Mouse (Mus musculus) midbrain, postnatal 0 days (tissue): Measurements from ENCODE around the gene Dr1. TPM values are rescaled to one million over a fixed set of nuclear protein-coding genes. Genes with fewer than 3 reads are reported as not detected.

ENCODE experiments used
- ATAC-seq: fragments of 200-750 bp; cut with Nextera tagmentation; 2 replicates; pipeline ENCODE4 v1.8.0; 2017; ENCODE audit warnings: moderate number of reproducible peaks, mild to moderate bottlenecking, moderate TSS enrichment, moderate library complexity; ENCODE audit not compliant: low FRiP score
- DNase-seq: peaks from one replicate; pipeline ENCODE4 v3.0.0-alpha.2; 2015; ENCODE audit warnings: low spot score
- H3K27ac ChIP-seq: fragments of 300-500 bp; sonication (generic); 2 replicates; pipeline ENCODE4 v1.5.1; 2014; ENCODE audit warnings: low read depth, mild to moderate bottlenecking, low read length, mixed read lengths
- H3K27me3 ChIP-seq: fragments of 300-500 bp; sonication (generic); 2 replicates; pipeline ENCODE4 v1.6.1; 2014; ENCODE audit warnings: low read length, control low read depth, mixed read lengths; ENCODE audit not compliant: insufficient read depth
- H3K36me3 ChIP-seq: fragments of 300-500 bp; sonication (generic); 2 replicates; pipeline ENCODE4 v1.6.1; 2014; ENCODE audit warnings: low read length, control low read depth, mixed read lengths; ENCODE audit not compliant: insufficient read depth
- H3K4me1 ChIP-seq: fragments of 300-500 bp; sonication (generic); 2 replicates; pipeline ENCODE4 v1.6.1; 2014; ENCODE audit warnings: mild to moderate bottlenecking, control low read depth, antibody characterized with exemption, low read length, mixed read lengths; ENCODE audit not compliant: insufficient read depth
- H3K4me2 ChIP-seq: fragments of 300-500 bp; sonication (generic); 2 replicates; pipeline ENCODE4 v1.6.1; 2014; ENCODE audit warnings: low read depth, mild to moderate bottlenecking, low read length, mixed read lengths; ENCODE audit not compliant: poor library complexity, severe bottlenecking
- H3K4me3 ChIP-seq: fragments of 300-500 bp; sonication (generic); 2 replicates; pipeline ENCODE4 v1.5.1; 2014; ENCODE audit warnings: low read depth, mild to moderate bottlenecking, low read length, moderate library complexity
- H3K9ac ChIP-seq: fragments of 300-500 bp; sonication (generic); replicated peaks from 2 replicates; pipeline ENCODE4 v1.6.1; 2014; ENCODE audit warnings: mild to moderate bottlenecking, low read length, moderate library complexity, mixed read lengths; ENCODE audit not compliant: poor library complexity, severe bottlenecking
- H3K9me3 ChIP-seq: fragments of 300-500 bp; sonication (generic); 2 replicates; pipeline ENCODE4 v1.6.1; 2016; ENCODE audit warnings: low read length, control low read depth
- CTCF ChIP-seq: IDR thresholded peaks from 2 replicates; pipeline ENCODE4 v1.5.1; 2016; ENCODE audit warnings: antibody characterized with exemption, mild to moderate bottlenecking
- WGBS: fragments of 180-500 bp; shearing (Covaris S2); extraction: QIAGEN DNeasy Blood & Tissue Kit; methylation state at CpG from one replicate; pipeline ENCODE4 v1.1.7; 2014; 5-methylcytosine and 5-hydroxymethylcytosine counted together
- polyA plus RNA-seq: library from polyadenylated mRNA; unstranded; fragments of >200 nt; fragmentation: Nextera tagmentation; extraction: Ambion mirVana; gene quantifications from 2 replicates; pipeline ENCODE4 v1.2.1, GENCODE M21; 2015
- total RNA-seq: library from RNA; depleted of rRNA; stranded (reverse); fragments of >200 nt; gene quantifications from 2 replicates; pipeline ENCODE4 v1.2.3, GENCODE M21; 2014; rRNA removed

The Dr1 gene
- total and polyA plus RNA-seq, 2 experiments from 2014 or later: 35.1 to 39.3 TPM

GRCm38 (mm10) chr5:108286957-108287356, 18.3 kb downstream of the Dr1 start:
- 84% methylated on average over 2 of the region's 2 CpGs for WGBS
- ATAC-seq (no peak), DNase-seq (no peak)
- H3K4me1 ChIP-seq: no peaks in the 10 kb centered on the region
- H3K27me3 ChIP-seq: no peaks in the 10 kb centered on the region
- no peak overlapping the region for H3K4me3 ChIP-seq
- no peak overlapping the region for H3K27ac ChIP-seq
- no peak overlapping the region for H3K9ac ChIP-seq
- no peak overlapping the region for H3K4me2 ChIP-seq
- no peaks in the 10 kb centered on the region for H3K9me3 ChIP-seq
- no peak for TF ChIP-seq CTCF
- H3K36me3 ChIP-seq: no peaks in the 10 kb centered on the region

DNA sequence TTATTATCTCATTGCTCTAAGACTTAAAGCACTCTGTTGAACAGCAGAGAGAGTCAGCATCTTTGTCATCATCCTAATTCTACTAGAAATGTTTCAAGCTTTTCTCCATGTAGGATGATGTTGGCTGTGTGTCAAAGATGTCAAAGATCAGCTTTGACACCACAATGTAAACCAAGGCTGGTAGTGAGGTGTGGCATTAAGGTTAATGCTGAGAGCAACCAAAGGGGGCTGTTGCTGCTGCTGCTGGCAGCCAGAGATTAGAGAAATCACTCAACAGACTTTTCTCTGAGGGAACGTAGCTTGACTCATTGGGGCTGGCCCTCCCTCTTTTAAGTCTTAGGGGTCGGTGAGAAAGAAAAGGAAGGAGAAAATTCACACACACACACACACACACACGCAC, 32.9 kb downstream of the Dr1 start:
- DNase-seq (no peak), ATAC-seq (no peak)
- H3K9me3 ChIP-seq: no peaks in the 10 kb centered on the region
- H3K27ac ChIP-seq: no peak overlapping the region
- no peak for TF ChIP-seq CTCF
- no peaks in the 10 kb centered on the region for H3K27me3 ChIP-seq
- 63% methylated on average over 3 of the region's 3 CpGs for WGBS
- H3K36me3 ChIP-seq: no peaks in the 10 kb centered on the region
- no peak overlapping the region for H3K9ac ChIP-seq
- H3K4me2 ChIP-seq: no peak overlapping the region
- no peak overlapping the region for H3K4me3 ChIP-seq
- H3K4me1 ChIP-seq: no peaks in the 10 kb centered on the region

DNA sequence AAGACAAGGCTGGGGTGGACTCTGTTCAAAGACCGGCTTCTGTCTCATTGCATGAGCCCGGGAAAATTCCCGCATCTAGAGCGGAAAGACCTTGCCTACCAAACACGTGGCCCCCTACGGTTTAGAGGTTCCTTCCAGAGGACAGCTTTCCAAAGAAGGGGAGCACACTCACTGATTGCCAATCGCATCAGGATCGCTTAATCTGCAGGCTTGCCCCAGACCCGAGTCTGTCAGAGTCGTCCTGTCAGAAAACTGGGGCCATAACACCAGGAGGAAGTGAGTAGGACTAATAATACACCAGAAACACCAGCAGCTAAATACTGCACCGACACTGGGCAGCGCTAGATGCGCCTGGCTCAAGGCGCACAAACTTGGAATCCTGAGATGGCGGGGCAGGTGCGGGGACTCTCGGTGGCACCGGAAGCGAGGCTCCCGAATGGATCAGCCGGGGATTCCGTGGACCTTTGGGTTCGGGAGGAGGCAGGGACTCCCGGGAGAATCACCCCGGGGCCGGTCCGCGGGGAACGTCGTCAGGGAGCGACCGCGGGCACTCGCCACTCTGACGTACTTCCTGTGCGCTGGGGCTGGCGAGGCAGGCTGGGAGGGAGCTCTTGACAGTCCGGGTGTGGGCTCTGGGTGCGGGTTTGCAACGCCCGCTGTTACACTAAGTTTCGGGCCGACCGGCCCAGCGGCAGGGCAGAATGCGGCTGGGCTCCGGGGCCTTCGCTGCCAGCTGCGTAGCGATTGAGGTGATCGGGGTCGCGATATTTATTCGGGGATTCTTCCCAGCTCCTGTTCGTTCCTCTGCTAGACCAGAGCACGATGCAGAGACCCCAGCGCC, 43.7 kb downstream of the Dr1 start, which contains the start of gene Pigg:
Pigg (plus strand) TSS at position 386 of the 841 bp plus-strand sequence.
- DNase-seq (peak; percentile 92), ATAC-seq (peak; percentile 99)
- Histone ChIP-seq H3K9ac (peak within 1 kb of the TSS; percentile 80), H3K27me3 (no peaks in the 10 kb centered on the region), H3K36me3 (peaks cover 3% of the 10 kb centered on the region; the same call in 1 of the 2 replicates), H3K4me2 (peak within 1 kb of the TSS; percentile 80), H3K4me3 (peak within 1 kb of the TSS; percentile 76), H3K27ac (peak within 1 kb of the TSS; percentile 75), H3K4me1 (0 out of 2 replicates have a peak, but pooled peaks cover 5% of the 10 kb centered on the region), H3K9me3 (no peaks in the 10 kb centered on the region)
- peak; percentile 49 for TF ChIP-seq CTCF
- under 1% methylated on average over 57 of the region's 57 CpGs for WGBS

DNA sequence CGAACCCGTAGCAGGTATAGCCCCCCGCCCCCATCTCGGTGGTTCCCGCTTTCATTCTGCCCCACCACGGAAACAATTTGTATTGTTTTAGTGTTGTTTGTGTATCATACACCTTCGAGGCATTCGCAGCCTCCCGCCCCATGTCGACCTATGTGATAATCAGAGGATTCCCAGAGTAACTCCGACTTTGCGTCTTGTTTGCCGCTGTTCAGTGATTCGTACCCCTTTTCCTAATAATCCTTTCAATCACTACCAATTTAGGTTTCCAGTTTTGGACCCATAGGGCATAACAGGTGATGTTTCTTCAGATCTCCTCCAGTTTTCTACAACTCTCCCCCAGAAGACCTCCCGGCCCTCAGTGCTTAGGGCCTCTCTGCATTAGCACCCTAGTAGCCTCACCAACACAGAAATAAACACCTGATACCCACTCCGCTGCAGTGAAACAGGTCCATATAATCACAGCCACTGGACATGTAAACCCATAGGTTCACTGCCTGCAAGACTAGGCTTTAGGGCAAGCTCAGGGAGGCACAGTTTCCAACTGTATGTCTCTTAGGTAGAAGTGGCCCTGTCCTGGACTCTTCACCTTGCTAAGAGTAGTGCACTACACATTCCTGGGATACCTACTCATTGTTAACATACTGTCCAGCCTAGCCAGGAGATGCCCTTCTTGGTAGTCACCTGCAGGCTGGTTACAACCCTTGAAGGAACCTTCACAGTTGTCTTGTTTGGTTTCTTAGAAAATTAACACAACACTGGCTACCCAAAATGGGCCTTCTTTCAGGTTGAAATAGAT, 44.6 kb downstream of the Dr1 start:
- H3K9me3 ChIP-seq: no peaks in the 10 kb centered on the region
- no peak overlapping the region; the same call in 1 of the 2 replicates for H3K27ac ChIP-seq
- DNase-seq: no peak
- H3K4me3 ChIP-seq: peak overlapping the region; percentile 76
- 0 out of 2 replicates have a peak, but pooled peaks cover 5% of the 10 kb centered on the region for H3K4me1 ChIP-seq
- 7% methylated on average over 16 of the region's 16 CpGs for WGBS
- TF ChIP-seq CTCF: no peak
- no peaks in the 10 kb centered on the region for H3K27me3 ChIP-seq
- H3K36me3 ChIP-seq: peaks cover 9% of the 10 kb centered on the region; the same call in 1 of the 2 replicates
- ATAC-seq: no peak; the same call in 1 of the 2 replicates
- peak overlapping the region; percentile 80 for H3K4me2 ChIP-seq
- H3K9ac ChIP-seq: peak overlapping the region; percentile 80

Other genes with a start within 250 kb of the Dr1 start
- gene Mtf2, start 203.2 kb upstream of the Dr1 start, total RNA-seq: 57.9 and 60.0 TPM in 2 replicates
- 54.7 and 55.0 TPM in 2 replicates for gene Mtf2, start 203.2 kb upstream of the Dr1 start, polyA plus RNA-seq
- 19.6 and 26.4 TPM in 2 replicates for gene Tmed5, start 136.3 kb upstream of the Dr1 start, total RNA-seq
- gene Tmed5, start 136.3 kb upstream of the Dr1 start, polyA plus RNA-seq: 19.6 and 23.4 TPM in 2 replicates
- 0.66 and 1.1 TPM in 2 replicates for gene Ccdc18, start 136.0 kb upstream of the Dr1 start, total RNA-seq
- 1.4 and 2.0 TPM in 2 replicates for gene Ccdc18, start 136.0 kb upstream of the Dr1 start, polyA plus RNA-seq
- 6.5 and 6.8 TPM in 2 replicates for gene Pigg, start 43.7 kb downstream of the Dr1 start, total RNA-seq
- gene Pigg, start 43.7 kb downstream of the Dr1 start, polyA plus RNA-seq: 2.2 and 2.4 TPM in 2 replicates
- gene Gm42517, start 99.0 kb downstream of the Dr1 start, total RNA-seq: 96.8 and 116 TPM in 2 replicates
- gene Gm42517, start 99.0 kb downstream of the Dr1 start, polyA plus RNA-seq: 4.6 and 5.7 TPM in 2 replicates
- not detected in 2 replicates for gene Pde6b, start 119.5 kb downstream of the Dr1 start, total RNA-seq
- gene Pde6b, start 119.5 kb downstream of the Dr1 start, polyA plus RNA-seq: 0.12 TPM in 1 of 2 replicates, not detected in the other
- gene Atp5k, start 165.6 kb downstream of the Dr1 start, total RNA-seq: 82.6 and 90.9 TPM in 2 replicates
- 533 and 539 TPM in 2 replicates for gene Atp5k, start 165.6 kb downstream of the Dr1 start, polyA plus RNA-seq
- 0.09 and 0.22 TPM in 2 replicates for gene Mfsd7a, start 180.0 kb downstream of the Dr1 start, total RNA-seq
- 0.14 TPM in 1 of 2 replicates, not detected in the other for gene Mfsd7a, start 180.0 kb downstream of the Dr1 start, polyA plus RNA-seq
- gene Pcgf3, start 192.3 kb downstream of the Dr1 start, total RNA-seq: 34.9 and 37.5 TPM in 2 replicates
- gene Pcgf3, start 192.3 kb downstream of the Dr1 start, polyA plus RNA-seq: 14.5 and 17.6 TPM in 2 replicates